8 mouse cellular contexts compared by ENCODE assay signal in genomic region chr16:30510091-30510490, GRCm38 (mm10). TPM values are rescaled to one million over a fixed set of nuclear protein-coding genes. Genes with fewer than 3 reads are reported as not detected.
DNase-seq lines count a peak whose midpoint lies in the region; ATAC-seq and TF ChIP-seq lines count a peak whose summit lies in the region.

No protein-coding gene starts in this region.

- peak overlapping the region; percentile 70 for H3K9ac ChIP-seq in intestine, embryonic 14.5 days (ENCODE audit: low read length)

- H3K4me2 ChIP-seq in intestine, embryonic 14.5 days (ENCODE audit: low read length): peak overlapping the region; percentile 84
- H3K4me2 ChIP-seq in myocyte (ENCODE audit: low read depth): peak overlapping the region; percentile 88

- ATAC-seq in intestine, embryonic 14.5 days (replicated peaks; ENCODE audit: low FRiP score, low TSS enrichment, low read depth): no peak
- no peak for ATAC-seq in monocyte, adult 5-6 weeks (replicated peaks; ENCODE audit: insufficient number of reproducible peaks, low FRiP score, low TSS enrichment, poor library complexity, severe bottlenecking)

- WGBS in embryonic facial prominence, embryonic 10.5 days: 55% methylated on average over 9 of the region's 9 CpGs
- 43% methylated on average over 9 of the region's 9 CpGs for WGBS in intestine, embryonic 14.5 days

- no peak for TF ChIP-seq POLR2A in myocyte (IDR thresholded peaks at IDR 0.05; ENCODE audit: insufficient read length, low read depth)

- H3K36me3 ChIP-seq in embryonic facial prominence, embryonic 10.5 days (replicated peaks): peaks cover 16% of the 10 kb centered on the region
- H3K36me3 ChIP-seq in intestine, embryonic 14.5 days (ENCODE audit: control insufficient read depth, insufficient read depth, low read length): no peaks in the 10 kb centered on the region
- no peaks in the 10 kb centered on the region for H3K36me3 ChIP-seq in myocyte (ENCODE audit: control insufficient read depth, insufficient read depth)

- no peaks in the 10 kb centered on the region for H3K27me3 ChIP-seq in embryonic facial prominence, embryonic 10.5 days (replicated peaks; ENCODE audit: low read depth, poor library complexity, severe bottlenecking)
- no peaks in the 10 kb centered on the region for H3K27me3 ChIP-seq in intestine, embryonic 14.5 days (replicated peaks; ENCODE audit: control insufficient read depth, insufficient read depth, low read length)
- no peaks in the 10 kb centered on the region for H3K27me3 ChIP-seq in myocyte (ENCODE audit: control insufficient read depth, insufficient read depth, insufficient read length)

- peaks cover 3% of the 10 kb centered on the region for H3K79me2 ChIP-seq in myocyte (ENCODE audit: control insufficient read depth, insufficient read depth)

- intact Hi-C loops in left cerebral cortex, adult 2 months (cut with DNase I): loop anchor here (2.0 kb wide), 1 partner anchor 121 kb away; no protein-coding TSS in a partner anchor
- intact Hi-C loops in left cerebral cortex, postnatal 4 days (cut with DNase I): no loop called here
- intact Hi-C loops in left cerebral cortex, postnatal 10 days (cut with DNase I): loop anchor here (5.0 kb wide), 1 partner anchor 123 kb away; no protein-coding TSS in a partner anchor

- peak overlapping the region; percentile 99 for H3K27ac ChIP-seq in left cerebral cortex, adult 2 months
- peak overlapping the region; percentile 96 for H3K27ac ChIP-seq in embryonic facial prominence, embryonic 10.5 days (replicated peaks)
- peak overlapping the region; percentile 89; the same call in 1 of the 2 replicates for H3K27ac ChIP-seq in intestine, embryonic 14.5 days (ENCODE audit: low read depth)

- H3K9me3 ChIP-seq in embryonic facial prominence, embryonic 10.5 days: no peaks in the 10 kb centered on the region
- no peaks in the 10 kb centered on the region for H3K9me3 ChIP-seq in intestine, embryonic 14.5 days (ENCODE audit: control insufficient read depth, low read length)

- no peak for DNase-seq in left cerebral cortex, adult 2 months (ENCODE audit: extremely low spot score in 1 of 2, low spot score in 2 of 2)
- no peak for DNase-seq in left cerebral cortex, postnatal 4 days
- DNase-seq in embryonic facial prominence, embryonic 10.5 days (ENCODE audit: low spot score): no peak
- no peak for DNase-seq in intestine, embryonic 14.5 days (ENCODE audit: low spot score)
- DNase-seq in left cerebral cortex, postnatal 10 days (ENCODE audit: extremely low spot score in 1 of 2, low spot score in 2 of 2): no peak
- no peak for DNase-seq in cerebellum, adult 11 months

- no peak overlapping the region for H3ac ChIP-seq in myocyte (ENCODE audit: control insufficient read depth, insufficient read length)

- no peak for TF ChIP-seq CTCF in left cerebral cortex, adult 2 months (IDR thresholded peaks at IDR 0.05)

- peaks cover 33% of the 10 kb centered on the region for H3K4me1 ChIP-seq in embryonic facial prominence, embryonic 10.5 days
- H3K4me1 ChIP-seq in intestine, embryonic 14.5 days (replicated peaks; ENCODE audit: control insufficient read depth, insufficient read depth, low read length): peaks cover 30% of the 10 kb centered on the region

- H3K4me3 ChIP-seq in left cerebral cortex, adult 2 months: peak overlapping the region; percentile 70
- H3K4me3 ChIP-seq in embryonic facial prominence, embryonic 10.5 days: peak overlapping the region; percentile 74
- H3K4me3 ChIP-seq in intestine, embryonic 14.5 days (ENCODE audit: low read depth, low read length): peak overlapping the region; percentile 57
- H3K4me3 ChIP-seq in myocyte: peak overlapping the region; percentile 51

TF ChIP-seq in myocyte, 11 proteins besides CTCF, POLR2A, EP300 and RAD21:
- TF ChIP-seq USF1 (IDR thresholded peaks at IDR 0.05; ENCODE audit: low read depth) (no peak), TCF3 (IDR thresholded peaks at IDR 0.05; ENCODE audit: insufficient read length, low read depth) (no peak), CEBPB (IDR thresholded peaks at IDR 0.05; ENCODE audit: insufficient read depth, poor library complexity, severe bottlenecking) (no peak), REST (IDR thresholded peaks at IDR 0.05; ENCODE audit: insufficient read depth, insufficient read length) (no peak), MYOD1 (IDR thresholded peaks at IDR 0.05; ENCODE audit: control insufficient read depth in 1 of 3, insufficient read length in 2 of 3, low read depth in 2 of 3) (no peak), SRF (IDR thresholded peaks at IDR 0.05; ENCODE audit: control insufficient read depth, insufficient read length, low read depth) (no peak)

RNA-seq across cellular contexts. Expression of gene Tmem44, which starts 40.6 kb away (rescaled TPM):
- total RNA-seq in left cerebral cortex, adult 2 months (2021): 10 to 100 TPM; 69.9 to 74.0 TPM
- 100 to 1,000 TPM; 101 to 112 TPM for total RNA-seq in left cerebral cortex, postnatal 4 days (2021)
- 25.1 and 25.2 TPM in 2 replicates for polyA plus RNA-seq in embryonic facial prominence, embryonic 10.5 days (2016; fragmentation: Nextera tagmentation; extraction: Ambion mirVana)
- polyA plus RNA-seq in intestine, embryonic 14.5 days (2014; fragmentation: Nextera tagmentation; extraction: Ambion mirVana): 15.0 and 15.6 TPM in 2 replicates
- polyA plus RNA-seq in myocyte (2012; fragmentation: generic; extraction: Trizol): 1.1 TPM
- 10 to 100 TPM; 66.6 to 73.0 TPM for total RNA-seq in left cerebral cortex, postnatal 10 days (2021)
- 0.11 TPM in 1 of 3 replicates, not detected in the others for total RNA-seq in monocyte, adult 5-6 weeks (2017)

Comparison
In these comparisons a context has a peak if more than half of its experiments do, and no peak if none do; other contexts are left out.
1. RNA of gene Tmem44, which starts 40.6 kb away (total RNA-seq): 101 to 112 TPM in left cerebral cortex, postnatal 4 days, 69.9 to 74.0 TPM in left cerebral cortex, adult 2 months and 66.6 to 73.0 TPM in left cerebral cortex, postnatal 10 days; 0.11 TPM in monocyte, adult 5-6 weeks; every median in the first group is over 10 times any median in the second.
2. Peak in every context shown above with its lines, with median percentiles within 50 percentile points of each other: H3K27ac ChIP-seq and H3K4me3 ChIP-seq.